Mouse (Mus musculus): Measurements from ENCODE around the gene Pdia5.
A peak's percentile ranks its signal among the peaks of the same experiment; 100 is the strongest.

Pdia5 gene

GRCm38 (mm10) chr16:35484105-35484504 is 6.6 kb downstream of the Pdia5 start:
- no peak for DNase-seq

GRCm38 (mm10) chr16:35479301-35479700 is 11.4 kb downstream of the Pdia5 start:
- DNase-seq = no peak

GRCm38 (mm10) chr16:35477273-35477672 is 13.4 kb downstream of the Pdia5 start:
- no peak for DNase-seq

GRCm38 (mm10) chr16:35472569-35473275 is 18.0 kb downstream of the Pdia5 start:
- DNase-seq = peak; percentile 42

- no peak for DNase-seq
These were observed 18.7 kb downstream of the Pdia5 start for GRCm38 (mm10) chr16:35471841-35472568.

- no peak for DNase-seq
These were observed 19.7 kb downstream of the Pdia5 start for GRCm38 (mm10) chr16:35470983-35471382.

- no peak for DNase-seq
These were observed 20.6 kb downstream of the Pdia5 start for GRCm38 (mm10) chr16:35470096-35470495.

GRCm38 (mm10) chr16:35469016-35469415 is 21.7 kb downstream of the Pdia5 start:
- DNase-seq = no peak

- no peak for DNase-seq
These were observed 23.6 kb downstream of the Pdia5 start for GRCm38 (mm10) chr16:35467044-35467443.

GRCm38 (mm10) chr16:35465808-35466351 is 24.8 kb downstream of the Pdia5 start:
- DNase-seq = no peak

GRCm38 (mm10) chr16:35464686-35465308 is 25.9 kb downstream of the Pdia5 start:
- peak; percentile 41 for DNase-seq

GRCm38 (mm10) chr16:35463708-35464107 is 27.0 kb downstream of the Pdia5 start:
- DNase-seq = no peak

GRCm38 (mm10) chr16:35462955-35463354 is 27.7 kb downstream of the Pdia5 start:
- no peak for DNase-seq

GRCm38 (mm10) chr16:35459584-35459983 is 31.1 kb downstream of the Pdia5 start:
- peak; percentile 66 for DNase-seq

- no peak for DNase-seq
These were observed 32.4 kb downstream of the Pdia5 start for GRCm38 (mm10) chr16:35458297-35458696.

- DNase-seq = no peak
These were observed 33.2 kb downstream of the Pdia5 start for GRCm38 (mm10) chr16:35457488-35457887.

- no peak for DNase-seq
These were observed 33.7 kb downstream of the Pdia5 start for GRCm38 (mm10) chr16:35457011-35457419.

GRCm38 (mm10) chr16:35456305-35456704 is 34.4 kb downstream of the Pdia5 start:
- no peak for DNase-seq

- DNase-seq = no peak
These were observed 34.9 kb downstream of the Pdia5 start for GRCm38 (mm10) chr16:35455822-35456221.

GRCm38 (mm10) chr16:35450018-35450630 is 40.5 kb downstream of the Pdia5 start:
- DNase-seq = no peak

- no peak for DNase-seq
These were observed 48.7 kb downstream of the Pdia5 start for GRCm38 (mm10) chr16:35442026-35442415.

- no peak for DNase-seq
These were observed 49.2 kb downstream of the Pdia5 start for GRCm38 (mm10) chr16:35441346-35442025.

- no peak for DNase-seq
These were observed 51.6 kb downstream of the Pdia5 start for GRCm38 (mm10) chr16:35439046-35439445.

All from retina, postnatal 1 day (tissue).